Mouse (Mus musculus): ENCODE measurements around the gene Thada.

DNA sequence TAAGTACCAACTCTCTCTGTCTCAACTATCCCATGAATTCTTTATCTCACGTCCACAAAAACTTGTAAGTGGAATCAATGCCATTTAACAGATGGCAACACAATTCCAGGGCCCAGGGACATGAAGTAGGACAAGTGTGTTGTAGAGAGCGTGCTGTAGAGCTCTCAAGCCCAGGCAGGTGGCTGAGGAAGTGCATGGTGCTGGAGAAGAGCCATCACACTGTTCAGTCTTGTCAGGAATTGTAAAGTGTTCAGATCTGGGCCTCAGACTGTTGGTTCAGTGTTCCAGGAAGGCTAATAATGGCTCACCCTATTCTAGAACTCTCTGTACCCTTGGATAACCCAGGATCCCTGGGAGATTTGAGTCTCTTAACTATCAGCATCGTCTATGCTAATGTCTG is 321.9 kb downstream of the Thada start:
- TF ChIP-seq CTCF (IDR thresholded peaks at IDR 0.05; ENCODE audit: control insufficient read depth, insufficient read depth, low read length) (no peak), POLR2A (IDR thresholded peaks at IDR 0.05; ENCODE audit: borderline replicate concordance, control insufficient read depth, low read depth, low read length) (no peak)

Measured in bone marrow, adult 2 months (tissue).